Mouse (Mus musculus) embryonic fibroblast, embryonic 13.5 days (primary cell): ENCODE measurements at regions not wholly inside any gene's neighbourhood (a gene's known extent, or its start where the extent isn't known, plus 50 kb on each side); places are given as distances from the start of the nearest gene placed in this dataset.

ENCODE experiments used
- CTCF ChIP-seq: IDR thresholded peaks from 2 replicates; pipeline ENCODE4 v1.5.1; 2011; ENCODE audit warnings: mild to moderate bottlenecking, control low read depth, low read length, moderate library complexity, borderline replicate concordance; ENCODE audit not compliant: insufficient read depth
- POLR2A ChIP-seq: IDR thresholded peaks from 2 replicates; pipeline ENCODE4 v1.6.1; 2011; ENCODE audit warnings: low read depth, mild to moderate bottlenecking, control low read depth, low read length, moderate library complexity

DNA sequence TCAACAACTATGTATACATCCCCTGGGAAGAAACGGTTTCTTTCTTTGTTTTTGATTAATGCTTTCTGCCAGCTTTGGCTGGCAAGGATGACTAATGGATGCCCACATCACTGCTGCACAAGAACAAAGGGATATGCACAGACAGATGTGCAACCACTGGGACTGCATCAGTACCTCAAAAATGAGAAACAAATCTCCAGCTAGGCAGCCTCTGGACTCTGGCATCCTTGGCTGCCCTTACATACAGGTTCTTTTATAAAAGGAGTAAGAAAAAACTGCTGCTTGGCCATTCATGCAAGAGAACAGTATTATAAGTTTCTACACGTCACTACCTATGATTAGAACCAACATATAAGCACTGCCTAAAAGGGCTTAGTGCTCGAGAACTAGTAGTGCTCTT is 97.7 kb downstream of the Alg10b start:
- TF ChIP-seq CTCF (no peak), POLR2A (no peak)
